Mouse (Mus musculus): ENCODE data around the gene Nrsn1. TPM values are rescaled to one million over a fixed set of nuclear protein-coding genes. Genes with fewer than 3 reads are reported as not detected.
A peak's percentile ranks its signal among the peaks of the same experiment; 100 is the strongest.
"Not testable (repeated sequence)": the region's sequence is repeated elsewhere in the genome, so short reads cannot be mapped to it uniquely, and the experiment has no call there.

Nrsn1 gene
- total RNA-seq (2014; rRNA removed): 25.7 and 26.6 TPM in 2 replicates
- 53.9 and 80.1 TPM in 2 replicates for polyA plus RNA-seq (2015; fragmentation: Nextera tagmentation; extraction: Ambion mirVana)

- Histone ChIP-seq H3K9ac (peak within 1 kb of the TSS; percentile 54), H3K27ac (ENCODE audit: low read depth, low read length) (peak within 1 kb of the TSS; percentile 35; the same call in 1 of the 2 replicates), H3K4me2 (ENCODE audit: low read depth) (peak within 1 kb of the TSS; percentile 58), H3K4me3 (ENCODE audit: low read depth, low read length) (peak within 1 kb of the TSS; percentile 49)
- not testable (repeated sequence) for ATAC-seq; DNase-seq; H3K27me3 ChIP-seq (ENCODE audit: insufficient read depth, low read length); H3K36me3 ChIP-seq (ENCODE audit: insufficient read depth); H3K9me3 ChIP-seq (ENCODE audit: low read length); H3K4me1 ChIP-seq (ENCODE audit: insufficient read depth)
- 61% methylated on average over 2 of the region's 2 CpGs for WGBS
Observed at GRCm38 (mm10) chr13:25270402-25270801, at the start of gene Nrsn1. Gene Nrsn1, minus strand, starts transcription at chr13:25270502.

GRCm38 (mm10) chr13:25312059-25312458 is 41.8 kb upstream of the Nrsn1 start:
- no peak overlapping the region for H3K4me2 ChIP-seq (ENCODE audit: low read depth)
- ATAC-seq (no peak), DNase-seq (no peak)
- H3K4me3 ChIP-seq (ENCODE audit: low read depth, low read length): no peak overlapping the region
- H3K9ac ChIP-seq: no peak overlapping the region
- 73% methylated on average over 2 of the region's 2 CpGs for WGBS
- H3K27ac ChIP-seq (ENCODE audit: low read depth, low read length): no peak overlapping the region
- no peaks in the 10 kb centered on the region for H3K27me3 ChIP-seq (ENCODE audit: insufficient read depth, low read length)
- no peak for TF ChIP-seq CTCF (IDR thresholded peaks at IDR 0.05; ENCODE audit: low read depth)
- H3K9me3 ChIP-seq (ENCODE audit: low read length): no peaks in the 10 kb centered on the region
- H3K36me3 ChIP-seq (ENCODE audit: insufficient read depth): no peaks in the 10 kb centered on the region
- no peaks in the 10 kb centered on the region for H3K4me1 ChIP-seq (ENCODE audit: insufficient read depth)

- no peaks in the 10 kb centered on the region for H3K9me3 ChIP-seq (ENCODE audit: low read length)
- DNase-seq (no peak), ATAC-seq (no peak)
- H3K9ac ChIP-seq: no peak overlapping the region
- H3K27ac ChIP-seq (ENCODE audit: low read depth, low read length): no peak overlapping the region
- no peak overlapping the region for H3K4me2 ChIP-seq (ENCODE audit: low read depth)
- H3K27me3 ChIP-seq (ENCODE audit: insufficient read depth, low read length): no peaks in the 10 kb centered on the region
- no peak overlapping the region for H3K4me3 ChIP-seq (ENCODE audit: low read depth, low read length)
- no peaks in the 10 kb centered on the region for H3K4me1 ChIP-seq (ENCODE audit: insufficient read depth)
- no peak for TF ChIP-seq CTCF (IDR thresholded peaks at IDR 0.05; ENCODE audit: low read depth)
- H3K36me3 ChIP-seq (ENCODE audit: insufficient read depth): no peaks in the 10 kb centered on the region
Observed at GRCm38 (mm10) chr13:25310068-25310467, 39.8 kb upstream of the Nrsn1 start.

- Histone ChIP-seq H3K9ac (no peak overlapping the region), H3K4me2 (ENCODE audit: low read depth) (no peak overlapping the region), H3K4me1 (ENCODE audit: insufficient read depth) (no peaks in the 10 kb centered on the region), H3K4me3 (ENCODE audit: low read depth, low read length) (no peak overlapping the region), H3K36me3 (ENCODE audit: insufficient read depth) (no peaks in the 10 kb centered on the region), H3K9me3 (ENCODE audit: low read length) (no peaks in the 10 kb centered on the region), H3K27me3 (ENCODE audit: insufficient read depth, low read length) (no peaks in the 10 kb centered on the region), H3K27ac (ENCODE audit: low read depth, low read length) (no peak overlapping the region)
- DNase-seq: no peak
- TF ChIP-seq CTCF (IDR thresholded peaks at IDR 0.05; ENCODE audit: low read depth): no peak
- 74% methylated on average over 1 of the region's 1 CpGs for WGBS
- no peak for ATAC-seq
Observed at GRCm38 (mm10) chr13:25288736-25289135, 18.4 kb upstream of the Nrsn1 start.

- H3K27me3 ChIP-seq (ENCODE audit: insufficient read depth, low read length): no peaks in the 10 kb centered on the region
- TF ChIP-seq CTCF (IDR thresholded peaks at IDR 0.05; ENCODE audit: low read depth): no peak
- ATAC-seq (no peak), DNase-seq (no peak)
- no peak overlapping the region for H3K27ac ChIP-seq (ENCODE audit: low read depth, low read length)
- no peaks in the 10 kb centered on the region for H3K4me1 ChIP-seq (ENCODE audit: insufficient read depth)
- no peak overlapping the region for H3K9ac ChIP-seq
- WGBS: 59% methylated on average over 5 of the region's 5 CpGs
- H3K4me3 ChIP-seq (ENCODE audit: low read depth, low read length): no peak overlapping the region
- H3K36me3 ChIP-seq (ENCODE audit: insufficient read depth): no peaks in the 10 kb centered on the region
- H3K4me2 ChIP-seq (ENCODE audit: low read depth): no peak overlapping the region
- no peaks in the 10 kb centered on the region for H3K9me3 ChIP-seq (ENCODE audit: low read length)
Observed at GRCm38 (mm10) chr13:25274934-25275565, 4.7 kb upstream of the Nrsn1 start.

- ATAC-seq: no peak
- WGBS: 83% methylated on average over 4 of the region's 4 CpGs
- H3K9me3 ChIP-seq (ENCODE audit: low read length): no peaks in the 10 kb centered on the region
- no peaks in the 10 kb centered on the region for H3K36me3 ChIP-seq (ENCODE audit: insufficient read depth)
- no peak for DNase-seq
- no peak overlapping the region for H3K4me2 ChIP-seq (ENCODE audit: low read depth)
- no peak for TF ChIP-seq CTCF (IDR thresholded peaks at IDR 0.05; ENCODE audit: low read depth)
- no peak overlapping the region for H3K27ac ChIP-seq (ENCODE audit: low read depth, low read length)
- H3K9ac ChIP-seq: no peak overlapping the region
- 0 out of 2 replicates have a peak, but pooled peaks cover 3% of the 10 kb centered on the region for H3K4me1 ChIP-seq (ENCODE audit: insufficient read depth)
- H3K4me3 ChIP-seq (ENCODE audit: low read depth, low read length): no peak overlapping the region
- H3K27me3 ChIP-seq (ENCODE audit: insufficient read depth, low read length): no peaks in the 10 kb centered on the region
Observed at GRCm38 (mm10) chr13:25272189-25272588, 1.9 kb upstream of the Nrsn1 start.

GRCm38 (mm10) chr13:25269569-25270268 is 583 bp downstream of the Nrsn1 start:
- peak overlapping the region; percentile 49 for H3K4me3 ChIP-seq (ENCODE audit: low read depth, low read length)
- ATAC-seq: peak; percentile 97
- H3K9ac ChIP-seq: peak overlapping the region; percentile 54
- 0 out of 2 replicates have a peak, but pooled peaks cover 3% of the 10 kb centered on the region for H3K4me1 ChIP-seq (ENCODE audit: insufficient read depth)
- H3K27me3 ChIP-seq (ENCODE audit: insufficient read depth, low read length): no peaks in the 10 kb centered on the region
- TF ChIP-seq CTCF (IDR thresholded peaks at IDR 0.05; ENCODE audit: low read depth): no peak
- peak; percentile 88 for DNase-seq
- H3K36me3 ChIP-seq (ENCODE audit: insufficient read depth): no peaks in the 10 kb centered on the region
- H3K9me3 ChIP-seq (ENCODE audit: low read length): no peaks in the 10 kb centered on the region
- 4% methylated on average over 31 of the region's 42 CpGs for WGBS
- H3K27ac ChIP-seq (ENCODE audit: low read depth, low read length): peak overlapping the region; percentile 35; the same call in 1 of the 2 replicates
- H3K4me2 ChIP-seq (ENCODE audit: low read depth): peak overlapping the region; percentile 58
